Mouse (Mus musculus) T-cell, adult 2 months (primary cell): ENCODE data around the gene Cadps2.

Source experiments
- DNase-seq: peaks from one replicate; pipeline ENCODE4 v3.0.0; 2022; ENCODE audit warnings: low spot score

Gene Cadps2

GRCm38 (mm10) chr6:23250288-23250955 is 588.8 kb downstream of the Cadps2 start:
- no peak for DNase-seq

GRCm38 (mm10) chr6:23249616-23250287 is 589.5 kb downstream of the Cadps2 start:
- DNase-seq, result no peak

- DNase-seq, result no peak
Measured at GRCm38 (mm10) chr6:23249053-23249401, 590.2 kb downstream of the Cadps2 start.

GRCm38 (mm10) chr6:23248313-23249052 is 590.7 kb downstream of the Cadps2 start, which contains the start of gene Fezf1:
Gene Fezf1, minus strand, starts transcription at chr6:23248362.
- no peak for DNase-seq

- DNase-seq, result no peak
Measured at GRCm38 (mm10) chr6:23247512-23248312, 591.5 kb downstream of the Cadps2 start.

GRCm38 (mm10) chr6:23246790-23247511 is 592.3 kb downstream of the Cadps2 start:
- DNase-seq, result no peak

- DNase-seq, result no peak
Measured at GRCm38 (mm10) chr6:23246061-23246789, 593.0 kb downstream of the Cadps2 start.

GRCm38 (mm10) chr6:23245545-23246011 is 593.6 kb downstream of the Cadps2 start:
- no peak for DNase-seq

- DNase-seq, result no peak
Measured at GRCm38 (mm10) chr6:23245121-23245520, 594.1 kb downstream of the Cadps2 start.

GRCm38 (mm10) chr6:23243821-23244760 is 595.1 kb downstream of the Cadps2 start:
- DNase-seq, result no peak
